Mouse (Mus musculus) testis, adult 2 months (tissue): ENCODE data around the gene Npepps. TPM values are rescaled to one million over a fixed set of nuclear protein-coding genes. Genes with fewer than 3 reads are reported as not detected.

Source experiments
- H3K27ac ChIP-seq: fragments of 200-500 bp; 2 replicates; pipeline ENCODE4 v1.5.1; 2012; ENCODE audit warnings: low read depth, low read length; ENCODE audit not compliant: control insufficient read depth, insufficient read depth
- H3K27me3 ChIP-seq: fragments of 200-500 bp; 2 replicates; pipeline ENCODE4 v1.6.1; 2012; ENCODE audit warnings: mild to moderate bottlenecking, low read length, moderate library complexity; ENCODE audit not compliant: control insufficient read depth, insufficient read depth
- H3K36me3 ChIP-seq: fragments of 200-500 bp; 2 replicates; pipeline ENCODE4 v1.6.1; 2012; ENCODE audit warnings: mild to moderate bottlenecking, low read length; ENCODE audit not compliant: control insufficient read depth, insufficient read depth
- H3K4me1 ChIP-seq: fragments of 200-500 bp; 2 replicates; pipeline ENCODE4 v1.6.1; 2012; ENCODE audit warnings: low read length; ENCODE audit not compliant: control insufficient read depth, insufficient read depth
- H3K4me3 ChIP-seq: fragments of 200-500 bp; 2 replicates; pipeline ENCODE4 v1.5.1; 2012; ENCODE audit warnings: low read depth, mild to moderate bottlenecking, low read length, moderate library complexity, mixed read lengths; ENCODE audit not compliant: control insufficient read depth
- CTCF ChIP-seq: fragments of 200-500 bp; IDR thresholded peaks from 2 replicates; pipeline ENCODE4 v1.5.1; 2012; ENCODE audit warnings: low read depth, mild to moderate bottlenecking, inconsistent platforms, low read length, moderate library complexity; ENCODE audit not compliant: control insufficient read depth, insufficient read depth, insufficient replicate concordance
- POLR2A ChIP-seq: fragments of 200-500 bp; IDR thresholded peaks from 2 replicates; pipeline ENCODE4 v1.6.1; 2012; ENCODE audit warnings: low read depth, mild to moderate bottlenecking, inconsistent platforms, low read length, moderate library complexity; ENCODE audit not compliant: control insufficient read depth
- polyA plus RNA-seq: library from polyadenylated mRNA; depleted of rRNA; stranded (reverse); fragments of >200 nt; gene quantifications from 2 replicates; pipeline ENCODE4 v1.2.3, GENCODE M21; 2012

Gene Npepps
- polyA plus RNA-seq, 1 experiment: 50.1 TPM

- Histone ChIP-seq H3K27ac (peak overlapping the region; percentile 65), H3K36me3 (no peaks in the 10 kb centered on the region), H3K4me3 (no peak overlapping the region), H3K4me1 (peaks cover 14% of the 10 kb centered on the region), H3K27me3 (peaks cover 2% of the 10 kb centered on the region; the same call in 1 of the 2 replicates)
- TF ChIP-seq POLR2A: no peak
- no peak for TF ChIP-seq CTCF
Measured at GRCm38 (mm10) chr11:97307294-97308069, 27.0 kb upstream of the Npepps start.

GRCm38 (mm10) chr11:97304631-97305030 lies 24.2 kb upstream of the Npepps start:
- no peak overlapping the region for H3K27ac ChIP-seq
- H3K4me1 ChIP-seq: peaks cover 12% of the 10 kb centered on the region
- H3K36me3 ChIP-seq: no peaks in the 10 kb centered on the region
- H3K27me3 ChIP-seq: 0 out of 2 replicates have a peak, but pooled peaks cover 2% of the 10 kb centered on the region
- TF ChIP-seq CTCF (no peak), POLR2A (no peak)
- no peak overlapping the region for H3K4me3 ChIP-seq

- no peak overlapping the region for H3K4me3 ChIP-seq
- no peaks in the 10 kb centered on the region for H3K27me3 ChIP-seq
- H3K4me1 ChIP-seq: peaks cover 7% of the 10 kb centered on the region
- no peaks in the 10 kb centered on the region for H3K36me3 ChIP-seq
- no peak overlapping the region for H3K27ac ChIP-seq
- no peak for TF ChIP-seq CTCF
- TF ChIP-seq POLR2A: no peak
Measured at GRCm38 (mm10) chr11:97302231-97302781, 21.9 kb upstream of the Npepps start.

- Histone ChIP-seq H3K36me3 (no peaks in the 10 kb centered on the region), H3K4me3 (no peak overlapping the region), H3K4me1 (peaks cover 3% of the 10 kb centered on the region; the same call in 1 of the 2 replicates), H3K27ac (no peak overlapping the region), H3K27me3 (no peaks in the 10 kb centered on the region)
- no peak for TF ChIP-seq CTCF
- no peak for TF ChIP-seq POLR2A
Measured at GRCm38 (mm10) chr11:97301406-97301805, 21.0 kb upstream of the Npepps start.

GRCm38 (mm10) chr11:97299939-97300338 lies 19.5 kb upstream of the Npepps start:
- TF ChIP-seq CTCF (no peak), POLR2A (no peak)
- Histone ChIP-seq H3K4me3 (no peak overlapping the region), H3K27me3 (no peaks in the 10 kb centered on the region), H3K4me1 (peaks cover 3% of the 10 kb centered on the region; the same call in 1 of the 2 replicates), H3K36me3 (no peaks in the 10 kb centered on the region), H3K27ac (no peak overlapping the region)

- no peaks in the 10 kb centered on the region for H3K36me3 ChIP-seq
- peaks cover 3% of the 10 kb centered on the region; the same call in 1 of the 2 replicates for H3K4me1 ChIP-seq
- TF ChIP-seq POLR2A: no peak
- TF ChIP-seq CTCF: no peak
- H3K4me3 ChIP-seq: no peak overlapping the region
- no peak overlapping the region for H3K27ac ChIP-seq
- H3K27me3 ChIP-seq: no peaks in the 10 kb centered on the region
Measured at GRCm38 (mm10) chr11:97296542-97296941, 16.1 kb upstream of the Npepps start.

- Histone ChIP-seq H3K27me3 (no peaks in the 10 kb centered on the region), H3K27ac (no peak overlapping the region), H3K4me3 (no peak overlapping the region), H3K4me1 (0 out of 2 replicates have a peak, but pooled peaks cover 4% of the 10 kb centered on the region), H3K36me3 (no peaks in the 10 kb centered on the region)
- TF ChIP-seq POLR2A: no peak
- TF ChIP-seq CTCF: no peak
Measured at GRCm38 (mm10) chr11:97292731-97293130, 12.3 kb upstream of the Npepps start.
